16 mouse cellular contexts compared by ENCODE assay signal in genomic region chr7:83952511-83952910, GRCm38 (mm10).
DNase-seq lines count a peak whose midpoint lies in the region; ATAC-seq and TF ChIP-seq lines count a peak whose summit lies in the region.
"Had no signal": no experiment of that assay in that cellular context is flagged by ENCODE, and none has a peak within 500 bp of the region (broad histone marks: within the 10 kb centered on the region; RNA-seq: fewer than 3 reads in every experiment).

No protein-coding gene starts in this region.

- no peak for TF ChIP-seq EP300 in lung, postnatal 0 days (IDR thresholded peaks at IDR 0.05)

- H3K36me3 ChIP-seq in lung, postnatal 0 days (ENCODE audit: insufficient read depth, low read length) = no peaks in the 10 kb centered on the region
- H3K36me3 ChIP-seq: forebrain, embryonic 15.5 days; heart, embryonic 15.5 days; kidney, embryonic 15.5 days; midbrain, embryonic 10.5 days had no signal

- H3K9ac ChIP-seq in lung, postnatal 0 days (replicated peaks; ENCODE audit: low read depth) = no peak overlapping the region
- H3K9ac ChIP-seq: forebrain, embryonic 15.5 days; heart, embryonic 15.5 days; kidney, embryonic 15.5 days; lung, embryonic 14.5 days had no signal

- peak; percentile 43 for DNase-seq in adrenal gland, adult 2 months
- DNase-seq in adrenal gland, postnatal 4 days (ENCODE audit: low spot score in 2 of 2) = no peak
- peak; percentile 15 for DNase-seq in lung, postnatal 36 days
- DNase-seq in lung, postnatal 0 days (ENCODE audit: low spot score) = no peak
- DNase-seq in cerebellum, postnatal 25 days = peak; percentile 94 to 97
- DNase-seq in skeletal muscle tissue, adult 2 months (ENCODE audit: low read depth, low spot score) = peak; percentile 67
- no peak for DNase-seq in frontal cortex, postnatal 36 days (ENCODE audit: low spot score in 2 of 2)
- no peak for DNase-seq in layer of hippocampus, postnatal 36 days
- DNase-seq: lung, embryonic 14.5 days; right cerebral cortex, adult 18-20 months; thymus, postnatal 4 days had no signal

- no peaks in the 10 kb centered on the region for H3K4me1 ChIP-seq in lung, postnatal 0 days (ENCODE audit: insufficient read depth, low read depth, low read length)
- H3K4me1 ChIP-seq: forebrain, embryonic 15.5 days; kidney, embryonic 15.5 days; midbrain, embryonic 10.5 days had no signal

- H3K4me3 ChIP-seq in lung, postnatal 0 days (ENCODE audit: low read depth, low read length) = no peak overlapping the region
- H3K4me3 ChIP-seq: forebrain, embryonic 15.5 days; heart, embryonic 15.5 days; kidney, embryonic 15.5 days; midbrain, embryonic 10.5 days had no signal

- H3K4me2 ChIP-seq in lung, postnatal 0 days (replicated peaks; ENCODE audit: low read depth, low read length) = no peak overlapping the region
- H3K4me2 ChIP-seq: forebrain, embryonic 15.5 days; heart, embryonic 15.5 days; kidney, embryonic 15.5 days; lung, embryonic 14.5 days had no signal

- ATAC-seq in lung, postnatal 0 days = no peak
- ATAC-seq: forebrain, embryonic 15.5 days; hindbrain, embryonic 16.5 days had no signal

- no peaks in the 10 kb centered on the region for H3K27me3 ChIP-seq in lung, postnatal 0 days (replicated peaks; ENCODE audit: insufficient read depth, low read length)
- H3K27me3 ChIP-seq: forebrain, embryonic 15.5 days; heart, embryonic 15.5 days; kidney, embryonic 15.5 days had no signal

- 84% methylated on average over 9 of the region's 9 CpGs for WGBS in lung, postnatal 0 days

- no peak overlapping the region for H3K27ac ChIP-seq in lung, postnatal 0 days (ENCODE audit: low read length)
- H3K27ac ChIP-seq: forebrain, embryonic 15.5 days; heart, embryonic 15.5 days; kidney, embryonic 15.5 days; midbrain, embryonic 10.5 days had no signal

- no peak for TF ChIP-seq CTCF in lung, postnatal 0 days (IDR thresholded peaks at IDR 0.05)

- no peaks in the 10 kb centered on the region for H3K9me3 ChIP-seq in lung, postnatal 0 days (ENCODE audit: low read length)
- H3K9me3 ChIP-seq: forebrain, embryonic 15.5 days; heart, embryonic 15.5 days; kidney, embryonic 15.5 days; midbrain, embryonic 10.5 days had no signal

Comparison
In these comparisons a context has a peak if more than half of its experiments do, and no peak if none do; other contexts are left out.
1. DNase-seq: peak in adrenal gland, adult 2 months (single experiment), lung, postnatal 36 days (single experiment), cerebellum, postnatal 25 days (2 of 2) and skeletal muscle tissue, adult 2 months (single experiment); none in adrenal gland, postnatal 4 days (0 of 2), lung, postnatal 0 days (single experiment), frontal cortex, postnatal 36 days (0 of 2) and layer of hippocampus, postnatal 36 days (0 of 2).